In genomic region chr9:116091921-116092320, GRCm38 (mm10) we compare ENCODE assay signal across 7 mouse cellular contexts.
DNase-seq lines count a peak whose midpoint lies in the region; ATAC-seq and TF ChIP-seq lines count a peak whose summit lies in the region.

No protein-coding gene starts in this region.

- H3K36me3 ChIP-seq in neural tube, embryonic 11.5 days (ENCODE audit: control insufficient read depth, insufficient read depth, low read length) = no peaks in the 10 kb centered on the region
- H3K36me3 ChIP-seq in kidney, embryonic 16.5 days (ENCODE audit: insufficient read depth, low read length) = peaks cover 33% of the 10 kb centered on the region; the same call in 1 of the 2 replicates

- no peak overlapping the region for H3K27ac ChIP-seq in neural tube, embryonic 11.5 days (ENCODE audit: low read depth, low read length)
- H3K27ac ChIP-seq in embryonic fibroblast, embryonic 13.5 days (ENCODE audit: insufficient read depth, low read length) = 0 out of 2 replicates have a peak overlapping the region, but pooled peaks have one; percentile 2
- peak overlapping the region; percentile 25; the same call in 1 of the 2 replicates for H3K27ac ChIP-seq in kidney, embryonic 16.5 days (ENCODE audit: low read length)

- TF ChIP-seq POLR2A in embryonic fibroblast, embryonic 13.5 days (IDR thresholded peaks at IDR 0.05; ENCODE audit: low read depth, low read length) = no peak

- no peaks in the 10 kb centered on the region for H3K27me3 ChIP-seq in neural tube, embryonic 11.5 days (ENCODE audit: control insufficient read depth, insufficient read depth, low read length)
- no peaks in the 10 kb centered on the region for H3K27me3 ChIP-seq in kidney, embryonic 16.5 days (ENCODE audit: insufficient read depth, low read length)

- H3K9me3 ChIP-seq in neural tube, embryonic 11.5 days (ENCODE audit: control insufficient read depth, low read length) = no peaks in the 10 kb centered on the region
- H3K9me3 ChIP-seq in kidney, embryonic 16.5 days (ENCODE audit: low read length) = no peaks in the 10 kb centered on the region

- peak; percentile 53 for DNase-seq in neural tube, embryonic 11.5 days (ENCODE audit: low spot score)
- DNase-seq in neural tube, embryonic 10.5 days (ENCODE audit: extremely low spot score, low spot score) = no peak
- DNase-seq in ovary, postnatal 36 days (ENCODE audit: low spot score) = peak; percentile 44
- no peak for DNase-seq in spleen, postnatal 36 days (ENCODE audit: low spot score in 2 of 2)
- no peak for DNase-seq in layer of hippocampus, postnatal 14 days (ENCODE audit: low spot score in 2 of 2)

- ATAC-seq in neural tube, embryonic 11.5 days (ENCODE audit: insufficient read depth, low FRiP score, low TSS enrichment) = no peak
- peak; percentile 50; the same call in 1 of the 2 replicates for ATAC-seq in kidney, embryonic 16.5 days (ENCODE audit: low FRiP score, low TSS enrichment)

- 75% methylated on average over 5 of the region's 5 CpGs for WGBS in neural tube, embryonic 11.5 days
- WGBS in kidney, embryonic 16.5 days = 39% methylated on average over 5 of the region's 5 CpGs

- no peak overlapping the region for H3K4me3 ChIP-seq in neural tube, embryonic 11.5 days (ENCODE audit: low read depth, low read length)
- H3K4me3 ChIP-seq in embryonic fibroblast, embryonic 13.5 days (ENCODE audit: insufficient read depth, low read length) = no peak overlapping the region
- H3K4me3 ChIP-seq in kidney, embryonic 16.5 days (ENCODE audit: low read length) = no peak overlapping the region

- H3K4me2 ChIP-seq in neural tube, embryonic 11.5 days (ENCODE audit: low read depth) = no peak overlapping the region
- no peak overlapping the region for H3K4me2 ChIP-seq in kidney, embryonic 16.5 days (replicated peaks; ENCODE audit: low read depth, low read length)

- no peaks in the 10 kb centered on the region for H3K4me1 ChIP-seq in neural tube, embryonic 11.5 days (ENCODE audit: control insufficient read depth, insufficient read depth, low read length)
- 0 out of 2 replicates have a peak, but pooled peaks cover 3% of the 10 kb centered on the region for H3K4me1 ChIP-seq in embryonic fibroblast, embryonic 13.5 days (ENCODE audit: control insufficient read depth, insufficient read depth, low read length)
- H3K4me1 ChIP-seq in kidney, embryonic 16.5 days (ENCODE audit: insufficient read depth, low read length) = peaks cover 8% of the 10 kb centered on the region

- no peak overlapping the region for H3K9ac ChIP-seq in neural tube, embryonic 11.5 days (ENCODE audit: low read length)
- no peak overlapping the region for H3K9ac ChIP-seq in kidney, embryonic 16.5 days (replicated peaks; ENCODE audit: low read length)

- no peak for TF ChIP-seq CTCF in embryonic fibroblast, embryonic 13.5 days (IDR thresholded peaks at IDR 0.05; ENCODE audit: borderline replicate concordance, insufficient read depth, low read length)

Comparison
In these comparisons a context has a peak if more than half of its experiments do, and no peak if none do; other contexts are left out.
1. DNase-seq: peak in neural tube, embryonic 11.5 days (single experiment) and ovary, postnatal 36 days (single experiment); none in neural tube, embryonic 10.5 days (single experiment), spleen, postnatal 36 days (0 of 2) and layer of hippocampus, postnatal 14 days (0 of 2).